Mouse (Mus musculus): Measurements from ENCODE around the gene Zbtb1.

Zbtb1 gene

DNA sequence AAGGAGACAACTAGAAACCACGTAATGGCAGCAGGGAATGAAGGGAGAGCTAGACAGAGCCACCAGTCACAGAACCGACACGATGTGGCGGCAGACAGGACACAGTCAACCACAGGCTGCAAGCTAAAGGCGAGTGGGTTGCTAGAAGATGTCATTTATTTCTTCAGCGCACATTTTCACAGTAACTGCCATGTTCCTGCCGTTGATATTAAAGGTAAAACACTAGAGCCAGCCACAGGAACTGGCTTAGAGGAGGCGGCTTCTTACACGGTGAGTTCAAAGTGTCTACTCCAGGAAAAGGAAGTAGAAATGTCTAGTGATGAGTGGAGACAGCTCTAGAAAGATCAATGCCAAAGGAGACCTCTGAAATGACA is 7.8 kb upstream of the Zbtb1 start:
- no peak for TF ChIP-seq GATA4 (IDR thresholded peaks at IDR 0.05; ENCODE audit: insufficient replicate concordance, low read length)

DNA sequence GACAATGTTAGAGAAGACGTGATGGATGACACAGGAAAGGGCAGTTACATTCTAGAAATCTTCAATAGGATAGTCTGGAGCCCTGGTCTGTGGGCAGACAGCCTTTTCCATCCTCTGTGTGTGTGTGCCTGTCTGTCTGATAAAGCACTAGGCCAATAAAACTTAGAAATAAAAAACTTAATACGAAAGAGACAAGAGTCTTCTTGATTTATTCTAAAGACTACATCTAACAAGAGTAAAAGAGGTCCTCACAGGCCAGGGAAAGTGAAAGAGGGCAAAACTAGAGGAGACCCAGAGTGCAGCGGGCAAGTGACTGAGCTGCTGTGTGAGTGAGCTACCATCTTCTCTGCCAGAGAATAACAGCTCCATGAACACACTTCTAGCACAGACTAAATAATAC is 3.8 kb upstream of the Zbtb1 start:
- no peak for TF ChIP-seq GATA4 (IDR thresholded peaks at IDR 0.05; ENCODE audit: insufficient replicate concordance, low read length)

DNA sequence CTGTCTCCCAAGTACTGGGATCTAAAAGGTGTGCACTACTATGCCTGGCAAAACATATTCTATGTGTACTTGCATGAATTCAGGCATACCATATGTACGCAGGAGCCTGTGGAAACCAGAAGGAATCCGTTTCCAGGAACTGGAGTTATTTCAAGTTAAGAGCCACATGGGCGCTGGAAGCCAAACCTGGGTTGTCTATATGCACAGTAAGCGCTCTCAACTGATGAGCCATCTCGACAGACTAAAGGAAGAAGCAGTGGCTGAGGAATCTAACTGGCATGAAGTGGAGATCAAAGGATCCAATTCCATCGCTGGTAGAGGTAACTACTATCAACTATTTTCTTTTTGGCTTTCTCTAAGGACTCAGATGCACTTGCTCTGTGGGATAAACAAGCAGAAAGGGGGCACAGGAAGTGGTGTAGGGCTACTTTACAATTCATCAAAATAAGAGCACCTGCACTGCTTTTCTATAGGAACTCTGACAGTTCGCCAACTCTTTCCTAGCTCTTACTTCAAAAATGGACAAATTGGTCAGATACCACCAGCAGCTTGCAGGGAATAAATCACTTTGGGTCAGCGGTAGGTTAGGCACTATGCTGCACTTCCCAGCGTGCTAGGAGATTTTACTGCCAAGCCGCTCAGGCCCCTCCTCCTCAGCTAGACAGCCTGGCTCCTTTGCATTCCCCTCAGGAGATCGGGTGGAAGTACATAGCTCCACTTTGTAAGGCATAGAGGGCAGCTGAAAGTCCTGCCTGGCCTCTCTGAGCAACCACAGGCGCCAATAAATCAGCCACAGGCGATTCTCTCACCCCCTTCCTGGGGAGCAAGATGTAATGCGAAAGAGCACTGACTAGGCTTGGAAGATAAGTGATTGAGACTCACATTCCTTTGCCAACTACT is 2.7 kb upstream of the Zbtb1 start:
- no peak for TF ChIP-seq GATA4 (IDR thresholded peaks at IDR 0.05; ENCODE audit: insufficient replicate concordance, low read length)

DNA sequence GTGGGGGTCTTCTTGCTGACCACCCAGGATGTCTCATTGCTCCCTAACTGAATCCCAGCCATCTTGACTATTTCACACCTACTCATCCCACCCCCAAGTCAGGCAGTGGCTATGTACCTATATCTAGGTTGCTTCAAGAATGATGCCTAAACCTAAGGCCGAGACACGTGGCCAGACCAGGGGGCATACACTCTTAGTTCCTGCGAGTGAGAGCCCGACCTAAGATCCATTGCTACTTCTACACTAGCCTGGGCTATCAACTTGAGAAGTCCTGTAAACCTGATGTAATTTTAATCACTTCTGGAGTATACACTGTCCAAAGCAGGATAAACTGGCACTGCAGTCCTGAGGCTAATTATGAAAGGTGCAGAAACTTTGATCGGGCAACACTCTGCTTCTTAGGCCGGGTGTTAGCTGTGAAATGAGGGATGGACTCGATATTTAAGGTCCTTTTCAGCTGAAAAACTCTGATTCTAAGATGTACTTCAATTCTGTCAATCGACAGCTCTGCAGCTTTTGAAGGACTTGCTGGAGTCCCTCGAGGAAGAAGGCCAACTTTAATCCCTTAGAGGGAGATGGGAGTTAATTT is 1.8 kb upstream of the Zbtb1 start:
- no peak for TF ChIP-seq GATA4 (IDR thresholded peaks at IDR 0.05; ENCODE audit: insufficient replicate concordance, low read length)

DNA sequence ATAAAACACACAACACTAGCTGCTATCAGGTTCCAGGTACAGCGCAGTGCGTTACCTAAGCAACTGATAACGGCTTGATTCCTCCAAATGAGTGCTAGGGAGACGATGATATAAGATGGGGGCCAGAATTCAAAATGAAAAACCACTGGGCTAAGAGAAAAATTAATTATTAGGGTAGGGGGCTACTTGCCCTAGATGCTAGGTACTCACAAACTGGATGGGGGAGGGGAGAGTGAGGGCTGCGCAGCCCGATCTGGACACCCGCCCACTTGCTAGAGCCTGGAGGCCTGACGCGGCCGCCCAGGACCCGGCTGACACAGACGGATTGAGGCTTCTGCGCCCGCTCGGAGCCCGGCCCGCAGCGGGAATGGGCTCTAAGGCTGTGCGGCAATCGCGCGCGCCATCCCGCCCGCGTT is 1.3 kb upstream of the Zbtb1 start:
- no peak; the same call in 1 of the 2 replicates for TF ChIP-seq GATA4 (IDR thresholded peaks at IDR 0.05; ENCODE audit: insufficient replicate concordance, low read length)

DNA sequence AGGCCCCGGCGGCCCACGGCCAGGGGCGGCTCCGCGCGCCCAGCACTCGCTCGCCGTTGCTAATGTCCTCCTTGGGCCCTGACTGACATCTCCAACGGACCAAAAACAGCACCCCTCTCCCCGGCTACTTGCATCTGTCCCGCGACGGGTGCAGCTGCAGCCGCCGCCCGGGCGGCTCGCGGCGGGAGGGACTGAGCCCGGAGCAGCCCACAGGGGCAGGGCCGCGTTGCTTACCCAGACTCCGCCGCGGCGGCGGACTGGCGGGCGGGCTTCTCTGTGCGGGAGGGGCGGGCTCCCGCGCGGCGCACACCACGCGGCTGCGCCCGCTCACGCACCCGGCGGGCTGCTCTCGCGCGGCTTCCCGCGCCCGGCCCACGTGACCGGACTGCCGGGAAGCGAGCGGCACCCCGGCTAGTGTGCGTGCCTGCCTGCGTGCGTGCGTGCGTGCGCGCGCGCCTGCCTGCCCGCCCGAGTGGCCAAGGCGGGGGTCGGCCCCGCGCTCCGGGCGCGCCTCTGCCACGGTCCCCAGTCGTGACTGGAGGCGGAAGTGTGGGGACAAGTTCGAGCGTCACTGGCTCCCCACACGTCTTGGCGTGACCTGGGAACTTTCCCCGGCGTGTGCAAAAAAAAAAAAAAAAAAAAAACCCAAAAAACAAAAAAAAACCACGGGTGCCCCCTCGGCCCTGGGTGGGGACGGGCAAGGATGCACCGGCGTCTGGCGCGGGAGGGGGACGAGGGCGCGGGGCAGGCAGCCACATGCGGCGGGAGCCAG is 674 bp upstream of the Zbtb1 start, which contains the start of gene Zbtb25:
Gene Zbtb25, minus strand, starts transcription at position 397 of the 772 bp plus-strand sequence.
- no peak for TF ChIP-seq GATA4 (IDR thresholded peaks at IDR 0.05; ENCODE audit: insufficient replicate concordance, low read length)

DNA sequence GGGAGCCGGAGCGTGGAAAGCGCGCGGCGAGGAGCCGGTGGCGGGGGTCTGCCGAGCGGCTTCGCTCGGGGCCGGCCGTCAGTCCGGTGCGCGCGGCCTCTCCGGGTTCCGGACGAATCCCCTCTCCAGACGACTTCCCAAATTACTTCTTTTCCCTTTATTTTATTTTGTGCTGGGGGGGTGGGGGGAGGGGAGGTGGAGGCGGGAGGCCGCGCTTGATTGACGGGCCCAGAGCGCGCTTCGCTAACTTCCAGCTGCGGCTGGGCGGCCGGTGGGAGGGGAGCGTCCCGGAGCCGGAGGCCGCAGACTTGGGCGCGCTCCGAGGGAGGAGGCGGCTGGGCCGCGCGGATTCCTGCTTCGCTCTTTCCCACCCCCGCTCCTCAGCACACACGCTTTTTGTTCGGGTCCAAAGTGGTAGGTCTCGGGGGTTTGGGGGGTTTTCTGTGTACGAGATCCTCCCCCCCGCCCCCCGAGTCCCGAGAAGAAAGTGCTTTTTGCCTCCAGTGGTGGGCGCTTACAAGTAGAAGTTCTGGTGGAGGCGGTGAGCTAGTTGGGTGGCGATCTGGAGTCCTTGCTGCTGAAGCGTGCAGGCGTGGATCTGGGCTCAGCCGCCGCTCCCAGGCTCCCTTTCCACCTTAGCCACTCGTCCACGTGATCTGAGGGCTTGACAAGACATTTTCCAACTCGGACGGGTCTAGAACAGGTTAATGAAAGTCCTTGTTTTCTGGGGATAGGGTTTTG is 935 bp downstream of the Zbtb1 start:
- TF ChIP-seq GATA4 (IDR thresholded peaks at IDR 0.05; ENCODE audit: insufficient replicate concordance, low read length), result no peak

DNA sequence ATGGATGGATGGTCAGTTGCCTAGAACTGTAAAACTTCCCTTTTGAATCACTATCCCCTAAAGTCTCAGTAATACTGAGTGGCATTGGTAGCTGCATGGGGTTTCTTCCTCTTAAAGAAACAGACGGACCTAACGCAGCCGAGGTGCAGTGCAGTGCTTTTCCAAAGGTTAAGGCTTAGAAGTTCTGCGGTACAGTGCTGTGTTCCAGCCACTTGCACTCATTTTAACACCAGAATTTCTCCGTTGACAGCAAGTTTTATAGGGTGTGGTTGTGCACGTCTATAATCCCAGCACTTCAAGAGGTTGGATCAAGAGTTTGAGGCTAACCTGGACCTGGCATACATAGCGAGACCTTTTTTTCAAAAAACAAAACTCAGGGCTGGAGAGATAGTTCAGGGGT is 2.0 kb downstream of the Zbtb1 start:
- no peak for TF ChIP-seq GATA4 (IDR thresholded peaks at IDR 0.05; ENCODE audit: insufficient replicate concordance, low read length)

DNA sequence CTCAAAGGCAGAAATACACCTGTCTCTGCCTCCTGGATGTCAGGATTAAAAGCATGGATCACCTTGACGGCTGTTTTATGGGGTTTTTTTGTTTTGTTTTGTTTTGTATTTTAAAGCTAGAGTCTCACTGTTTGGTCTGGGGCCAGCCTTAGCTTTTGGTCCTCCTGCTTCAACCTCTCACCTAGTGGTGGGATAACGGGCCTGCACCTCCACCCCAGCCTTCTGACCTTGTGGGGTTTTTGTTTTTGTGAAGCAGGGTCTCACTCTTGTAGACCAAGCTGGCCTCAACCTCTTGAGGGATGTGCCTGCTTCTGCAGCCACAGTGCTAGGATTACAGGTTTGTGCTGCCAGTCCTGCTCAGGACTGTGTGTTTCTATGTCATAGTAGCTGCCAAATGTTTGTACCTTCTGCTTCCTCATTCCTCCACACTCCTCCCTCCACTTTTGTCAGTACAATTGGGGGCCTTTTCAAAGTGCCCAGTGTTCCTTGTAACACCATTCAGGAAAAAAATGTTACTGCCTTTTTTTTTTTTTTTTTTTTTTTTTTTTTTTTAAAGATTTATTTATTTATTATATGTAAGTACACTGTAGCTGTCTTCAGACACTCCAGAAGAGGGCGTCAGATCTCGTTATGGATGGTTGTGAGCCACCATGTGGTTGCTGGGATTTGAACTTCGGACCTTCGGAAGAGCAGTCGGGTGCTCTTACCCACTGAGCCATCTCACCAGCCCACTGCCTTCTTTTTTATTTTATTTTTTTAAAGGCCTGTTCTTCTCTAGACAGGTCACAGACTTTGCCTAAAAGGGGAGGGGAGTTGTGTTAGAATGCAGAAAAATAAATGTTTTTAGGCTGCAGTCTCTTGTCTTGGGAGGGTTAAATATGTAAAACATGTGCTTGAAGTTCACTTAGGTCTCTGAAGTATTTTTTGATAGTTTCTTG is 3.1 kb downstream of the Zbtb1 start:
- TF ChIP-seq GATA4 (IDR thresholded peaks at IDR 0.05; ENCODE audit: insufficient replicate concordance, low read length), result no peak

DNA sequence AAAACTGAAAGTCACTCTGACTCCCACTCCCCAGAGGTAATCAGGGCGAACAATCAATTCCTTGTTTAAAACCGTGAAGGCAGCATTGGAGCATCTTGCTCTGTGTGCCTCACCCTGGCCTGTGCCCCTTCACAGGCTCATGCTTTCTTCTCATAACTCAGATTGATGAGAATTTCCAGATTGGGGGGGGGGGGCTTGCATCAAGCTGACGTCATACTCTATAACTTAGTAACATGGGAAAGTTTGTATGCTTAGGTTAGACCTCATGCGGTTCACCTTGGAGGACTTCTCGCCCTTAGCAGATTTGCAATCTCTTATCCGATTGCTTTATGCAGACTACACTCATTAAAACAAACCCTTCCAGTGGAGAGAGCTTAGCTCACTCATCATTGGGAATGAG is 3.9 kb downstream of the Zbtb1 start:
- TF ChIP-seq GATA4 (IDR thresholded peaks at IDR 0.05; ENCODE audit: insufficient replicate concordance, low read length), result no peak

DNA sequence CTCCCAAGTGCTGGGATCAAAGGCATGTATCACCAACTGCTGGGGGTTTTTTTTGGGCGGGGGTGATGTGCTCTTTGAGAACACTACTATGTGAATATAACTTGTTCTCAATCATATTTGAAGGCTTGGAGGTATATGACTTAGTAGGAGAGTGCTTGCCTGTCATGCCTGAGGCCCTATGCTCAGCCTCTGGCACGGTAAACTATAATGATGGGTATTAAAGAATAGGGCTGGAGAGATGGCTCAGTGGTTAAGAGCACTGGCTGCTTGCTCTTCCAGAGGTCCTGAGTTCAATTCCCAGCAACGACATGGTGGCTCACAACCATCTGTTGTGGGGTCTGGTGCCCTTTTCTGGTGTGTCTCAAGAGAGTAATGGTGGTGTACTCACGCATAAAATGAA is 4.8 kb downstream of the Zbtb1 start:
- no peak for TF ChIP-seq GATA4 (IDR thresholded peaks at IDR 0.05; ENCODE audit: insufficient replicate concordance, low read length)

DNA sequence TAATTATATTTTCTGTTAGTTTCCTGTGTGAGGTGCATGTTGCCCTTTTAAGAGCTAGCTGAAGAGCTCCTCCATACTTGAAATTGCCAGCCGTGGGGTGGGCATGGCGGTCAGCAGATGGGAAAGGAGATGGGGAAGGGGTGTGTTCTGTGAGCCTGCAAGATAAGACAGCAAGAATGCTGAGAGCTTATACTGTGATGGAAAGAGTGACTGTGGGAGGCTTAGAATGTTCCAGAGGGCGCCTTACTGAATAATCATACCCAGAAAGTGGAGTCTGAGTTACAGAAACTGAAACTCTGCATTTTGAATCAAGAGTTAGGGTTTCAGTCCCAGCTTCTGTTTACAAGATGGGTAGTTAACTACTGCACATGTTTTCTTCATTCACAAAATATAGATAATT is 5.4 kb downstream of the Zbtb1 start:
- no peak for TF ChIP-seq GATA4 (IDR thresholded peaks at IDR 0.05; ENCODE audit: insufficient replicate concordance, low read length)

DNA sequence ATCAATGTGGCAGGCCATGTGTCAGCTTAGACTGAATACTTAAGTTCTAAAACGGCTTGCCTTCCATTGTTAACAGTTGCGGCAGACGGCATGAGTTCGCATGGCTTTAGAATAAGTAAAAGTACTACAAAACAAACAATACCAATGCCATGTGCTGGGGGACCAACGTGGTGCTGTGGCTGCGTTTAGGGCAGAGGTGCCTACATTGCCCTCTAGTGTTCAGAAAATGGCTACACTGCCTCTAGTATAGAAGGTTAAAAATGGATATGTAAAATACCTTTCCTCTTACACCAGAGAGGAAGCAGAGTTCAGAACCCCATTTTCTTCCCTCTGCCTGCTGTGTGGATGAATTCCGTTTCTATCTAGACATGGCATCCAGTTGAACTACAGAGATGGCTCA is 6.6 kb downstream of the Zbtb1 start:
- no peak for TF ChIP-seq GATA4 (IDR thresholded peaks at IDR 0.05; ENCODE audit: insufficient replicate concordance, low read length)

DNA sequence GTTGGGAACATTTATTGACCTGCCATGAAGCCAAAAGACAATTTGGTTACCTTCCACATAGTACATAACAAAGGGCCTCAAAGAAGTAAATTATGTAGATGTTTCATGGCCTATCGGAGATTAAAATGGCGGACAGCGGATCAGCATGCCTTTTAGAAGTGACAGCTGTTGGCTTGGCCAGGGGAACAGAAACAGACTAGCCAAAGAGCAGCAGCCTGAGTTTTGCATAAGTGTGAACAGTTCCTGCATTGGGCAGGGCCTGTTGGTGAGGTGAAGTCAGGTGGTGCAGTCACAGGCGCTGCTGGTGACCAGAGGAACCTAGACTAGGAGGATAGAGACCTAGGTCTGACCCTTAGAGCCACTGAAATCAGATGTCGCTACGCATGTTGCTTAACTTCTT is 7.0 kb downstream of the Zbtb1 start:
- TF ChIP-seq GATA4 (IDR thresholded peaks at IDR 0.05; ENCODE audit: insufficient replicate concordance, low read length), result no peak

All from liver, adult (tissue).